Mouse (Mus musculus): ENCODE measurements at regions not wholly inside any gene's neighbourhood (a gene's known extent, or its start where the extent isn't known, plus 50 kb on each side); places are given as distances from the start of the nearest gene placed in this dataset.
"Not testable (repeated sequence)": the region's sequence is repeated elsewhere in the genome, so short reads cannot be mapped to it uniquely, and the experiment has no call there.

GRCm38 (mm10) chr17:13519409-13520201, 165.2 kb downstream of the Tcp10c start:
- not testable (repeated sequence) for TF ChIP-seq GATA1, TAL1 (IDR thresholded peaks at IDR 0.05; ENCODE audit: low read length)

All from erythroblast, embryonic 14.5 days (primary cell).